Mouse (Mus musculus): ENCODE measurements around the gene Parp9. TPM values are rescaled to one million over a fixed set of nuclear protein-coding genes. Genes with fewer than 3 reads are reported as not detected.
"Not testable (repeated sequence)": the region's sequence is repeated elsewhere in the genome, so short reads cannot be mapped to it uniquely, and the experiment has no call there.

Parp9 gene
- total RNA-seq (2021), result 1 to 10 TPM; 3.1 to 5.0 TPM
- long read RNA-seq, experiment 1, partial matches to known transcripts, result 1 of 3 reads
- long read RNA-seq, experiment 1, other reads (novel, unspliced or antisense), result 1 of 3 reads
- long read RNA-seq, experiment 2, partial matches to known transcripts, result 1 of 3 reads
- long read RNA-seq, experiment 2, other reads (novel, unspliced or antisense), result 0 of 3 reads

DNA sequence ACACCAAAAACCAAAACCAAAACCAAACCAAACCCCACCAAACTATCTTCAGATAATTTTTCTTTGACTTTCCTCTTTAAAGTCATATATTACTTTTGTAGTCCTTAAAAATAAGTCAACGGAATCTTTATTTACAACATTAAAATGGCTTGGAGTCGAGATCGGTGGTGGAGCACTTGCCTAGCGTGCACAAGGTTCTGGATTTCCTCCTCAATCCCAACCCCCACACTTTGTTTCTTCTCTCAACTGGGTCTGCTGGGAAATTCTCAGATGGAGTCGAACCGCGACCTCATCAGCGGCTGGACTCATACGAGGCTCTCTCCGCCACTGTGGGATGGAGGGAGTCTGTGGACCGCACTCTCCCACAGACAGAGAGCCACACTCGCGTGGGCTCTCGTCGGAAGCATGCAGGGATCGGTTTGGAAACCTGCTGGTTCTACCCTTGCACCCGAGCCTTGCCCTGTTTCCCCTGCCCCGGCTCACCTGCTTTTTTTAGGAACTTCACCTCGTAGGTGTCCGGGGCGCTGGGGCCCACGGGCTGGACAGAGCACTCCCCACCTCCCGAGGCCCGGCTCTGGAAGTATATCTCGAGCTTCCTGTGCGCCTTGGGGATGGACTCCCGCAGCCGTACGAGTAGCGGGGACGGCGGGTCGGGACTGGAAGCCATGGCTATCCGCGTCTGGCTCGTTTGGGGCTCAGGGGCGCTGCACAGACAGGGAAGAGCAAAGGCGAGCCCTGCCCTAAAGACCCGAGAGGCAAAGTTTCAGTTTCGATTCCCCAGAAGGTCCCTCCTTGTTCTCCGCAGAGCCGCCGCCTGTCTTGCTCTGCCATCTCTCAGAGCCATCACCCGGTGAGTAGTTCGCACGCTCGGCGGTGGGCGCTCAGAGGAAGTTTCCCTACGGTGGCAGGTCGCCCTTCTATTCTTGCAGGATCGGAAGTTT lies at the start of gene Parp9, which contains the start of gene Dtx3l:
Gene Parp9 (plus strand): TSS at position 260 of the 941 bp plus-strand sequence.
Gene Dtx3l (minus strand): TSS at position 941 of the 941 bp plus-strand sequence.
- DNase-seq (ENCODE audit: low spot score), result peak; percentile 59

DNA sequence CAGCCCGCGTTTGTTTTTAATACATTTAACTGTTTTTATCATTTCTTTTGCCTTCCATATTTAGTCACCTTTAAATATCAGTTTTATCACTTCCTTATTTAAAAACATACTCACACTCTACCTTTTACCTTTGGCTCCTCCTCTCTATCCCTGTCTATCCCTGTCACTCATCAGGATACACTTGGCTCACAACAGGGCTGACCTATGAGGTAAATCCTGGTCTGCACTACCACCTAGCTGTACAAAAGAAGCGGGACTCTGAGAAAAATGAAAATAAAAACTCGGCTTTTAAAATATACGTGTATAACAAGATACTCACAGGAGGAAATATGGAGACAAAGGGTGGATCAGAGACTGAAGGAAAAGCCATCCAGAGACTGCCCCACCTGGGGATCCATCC lies 49.4 kb upstream of the Parp9 start:
- no peak for DNase-seq (ENCODE audit: low spot score)

DNA sequence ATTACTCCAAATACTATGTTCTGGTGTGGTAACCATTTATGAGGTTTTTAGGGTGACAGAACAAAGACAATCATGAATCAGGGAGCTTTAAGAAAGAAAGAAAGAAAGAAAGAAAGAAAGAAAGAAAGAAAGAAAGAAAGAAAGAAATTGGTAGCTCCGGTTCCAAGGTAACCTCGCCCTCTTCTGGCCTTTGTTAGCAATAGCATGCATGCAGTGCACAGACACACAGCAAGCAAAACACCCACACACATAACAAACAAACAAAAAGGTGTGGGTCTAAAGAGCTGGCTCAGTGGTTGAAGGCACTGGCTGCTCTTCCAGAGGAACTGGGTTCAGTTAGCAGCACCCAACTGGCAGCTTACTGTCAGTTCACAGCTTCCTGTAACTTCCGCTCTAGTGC lies 47.6 kb upstream of the Parp9 start:
- DNase-seq (ENCODE audit: low spot score), result no peak

DNA sequence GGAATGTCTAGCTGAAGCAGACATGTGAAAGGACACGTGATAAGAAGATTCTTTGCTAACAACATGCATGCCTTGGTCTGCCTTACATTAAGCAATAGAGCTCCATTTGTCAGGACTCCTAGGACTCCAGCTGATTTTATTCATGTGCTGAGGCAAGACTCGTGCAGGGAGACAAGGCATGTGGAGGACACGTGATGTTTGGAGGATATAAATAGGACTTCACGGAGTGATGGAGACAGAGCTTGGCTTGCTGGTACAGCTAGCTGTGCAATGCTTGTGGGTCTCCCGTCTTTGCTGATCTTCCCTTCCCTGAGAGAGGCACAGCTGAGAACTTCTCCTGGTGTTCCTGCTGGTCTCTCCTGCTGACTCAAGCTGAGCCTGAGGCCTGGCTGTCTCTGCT lies 46.7 kb upstream of the Parp9 start:
- not testable (repeated sequence) for DNase-seq (ENCODE audit: low spot score)

DNA sequence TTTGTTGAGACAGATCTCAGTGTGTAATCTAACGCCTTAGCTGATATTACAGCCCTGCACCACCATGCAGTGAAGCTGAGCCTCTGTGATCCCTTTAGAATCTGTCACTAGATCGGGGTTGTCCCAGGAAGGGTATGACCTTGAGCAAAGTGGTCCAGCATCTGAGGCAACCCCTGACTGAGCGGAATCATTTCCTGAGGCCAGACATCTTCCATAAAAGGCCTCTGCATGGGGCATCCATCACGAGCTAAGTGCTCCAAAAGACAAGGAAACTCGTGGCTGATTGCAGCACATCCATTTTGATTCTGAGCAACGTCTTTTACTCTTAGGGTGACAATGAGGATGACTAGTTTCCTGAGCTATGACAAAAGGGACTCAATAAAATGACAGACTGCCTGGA lies 43.3 kb upstream of the Parp9 start:
- DNase-seq (ENCODE audit: low spot score), result no peak

DNA sequence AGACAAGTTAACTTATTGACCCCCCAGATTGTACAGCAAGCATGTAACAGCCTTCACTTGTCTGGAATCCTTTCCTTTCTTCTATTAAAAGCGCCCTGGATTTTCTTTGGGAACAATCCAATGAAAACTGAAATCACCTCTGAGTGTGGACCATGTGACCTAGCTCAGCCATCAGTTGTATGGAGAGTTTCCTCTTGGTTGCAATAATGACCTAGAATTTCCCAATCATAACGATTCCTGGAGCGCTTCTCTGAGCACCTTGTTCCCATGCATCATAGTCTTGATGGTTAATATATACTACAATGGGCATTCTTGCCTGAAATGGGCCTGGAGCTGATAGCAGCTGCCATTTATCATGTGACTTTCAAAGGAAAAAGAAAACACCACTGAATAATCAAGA lies 37.7 kb upstream of the Parp9 start:
- DNase-seq (ENCODE audit: low spot score), result no peak

DNA sequence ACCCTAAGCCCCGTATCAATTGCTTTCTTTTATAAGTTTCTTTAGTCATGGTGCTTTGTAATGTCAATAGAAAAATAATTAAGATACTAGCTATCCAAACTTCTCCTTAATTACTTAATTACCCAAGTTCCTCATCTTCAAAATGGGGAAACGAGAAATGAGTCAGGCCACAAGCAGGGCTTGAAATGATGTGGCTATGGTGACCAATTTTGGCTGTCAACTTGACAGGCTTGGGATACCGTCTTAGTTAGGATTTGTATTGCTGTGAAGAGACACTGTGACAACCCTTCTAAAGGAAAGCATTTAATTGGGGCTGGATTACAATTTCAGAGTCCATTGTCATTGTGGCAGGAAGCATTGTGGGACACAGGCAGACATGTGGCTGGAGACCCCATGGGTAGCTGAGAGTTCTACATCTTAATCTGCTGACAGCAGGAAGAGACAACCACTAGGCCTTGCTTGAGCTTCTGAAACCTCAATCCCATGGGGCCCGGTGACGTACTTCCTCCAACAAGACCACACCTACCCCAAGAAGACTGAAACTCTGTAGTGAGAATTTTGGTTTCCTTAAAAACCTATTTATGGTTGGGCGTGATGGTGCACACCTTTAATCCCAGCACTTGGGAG lies 35.1 kb upstream of the Parp9 start:
- DNase-seq (ENCODE audit: low spot score), result no peak

DNA sequence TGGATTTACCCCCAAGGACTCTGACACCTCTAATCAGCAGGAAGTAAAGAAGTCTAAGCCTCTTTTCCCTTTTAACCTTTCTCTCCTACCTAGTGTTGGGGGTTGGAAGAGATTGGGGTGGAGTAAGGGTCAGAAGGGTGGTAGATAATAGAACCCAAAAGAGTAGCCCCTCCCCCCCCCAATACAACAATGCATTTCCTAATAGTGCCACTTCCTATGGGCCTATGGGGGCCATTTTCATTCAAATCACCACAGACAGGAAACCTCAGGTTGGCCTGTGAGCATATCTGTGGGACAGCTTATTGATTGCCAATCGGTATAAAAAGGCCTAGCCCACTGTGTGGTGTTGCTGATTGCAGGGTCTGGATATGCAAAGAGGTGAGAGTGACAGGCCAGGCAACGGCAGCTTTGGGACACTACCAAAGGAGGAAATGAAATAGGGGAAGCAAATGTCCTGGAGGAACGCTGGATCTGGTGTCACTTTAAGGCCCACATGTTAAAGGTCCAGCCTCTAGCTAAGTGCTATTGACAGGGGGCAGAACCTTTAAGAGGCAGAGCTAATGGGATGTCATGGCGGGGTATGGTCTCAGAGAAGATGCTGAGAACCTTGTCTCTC lies 34.0 kb upstream of the Parp9 start:
- DNase-seq (ENCODE audit: low spot score), result no peak

DNA sequence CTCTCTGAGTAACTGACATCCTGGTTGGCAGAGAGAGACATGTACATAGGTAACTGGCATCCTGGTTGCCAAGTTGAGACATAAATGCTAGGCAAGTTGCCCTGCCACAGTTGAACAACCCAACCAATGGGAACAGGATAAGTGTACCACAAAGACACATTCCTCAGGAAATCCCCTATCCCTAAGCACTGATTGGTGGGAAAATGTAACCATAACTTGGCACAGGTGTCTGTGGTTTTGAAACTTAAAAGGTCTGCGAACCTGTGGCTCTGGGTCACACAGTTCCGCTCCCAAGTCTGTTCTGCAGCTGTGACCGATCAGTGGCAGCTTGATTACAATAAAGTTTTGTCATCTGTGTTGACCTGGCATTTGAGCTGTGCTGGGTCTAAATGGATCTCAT lies 32.9 kb upstream of the Parp9 start:
- DNase-seq (ENCODE audit: low spot score), result no peak

DNA sequence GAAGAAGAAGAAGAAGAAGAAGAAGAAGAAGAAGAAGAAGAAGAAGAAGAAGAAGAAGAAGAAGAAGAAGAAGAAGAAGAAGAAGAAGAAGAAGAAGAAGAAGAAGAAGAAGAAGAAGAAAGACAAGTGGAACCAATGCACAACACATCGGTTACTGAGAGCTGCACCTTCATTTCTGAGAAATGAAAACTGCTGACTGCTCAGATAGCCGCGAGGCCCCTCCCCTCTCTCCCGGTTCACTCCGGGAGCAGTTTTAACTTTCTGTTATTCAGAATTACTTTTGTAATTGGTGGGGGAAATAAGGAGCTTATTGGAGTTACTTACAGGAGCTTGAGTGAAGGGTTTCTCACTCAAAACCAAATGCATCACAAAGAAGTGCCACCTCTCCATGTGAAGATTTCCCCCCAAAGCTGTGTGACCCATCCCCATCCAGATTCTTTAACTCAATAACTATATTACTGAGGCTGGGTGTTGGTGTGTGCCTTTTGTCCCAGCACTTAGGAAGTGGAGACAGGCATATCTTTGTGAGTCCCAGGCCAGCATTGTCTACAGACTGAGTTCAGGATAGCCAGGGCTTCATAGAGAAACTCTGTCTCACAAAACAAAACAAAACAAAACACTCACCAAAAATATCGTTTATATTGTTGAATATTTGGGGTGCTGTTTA lies 32.3 kb upstream of the Parp9 start:
- DNase-seq (ENCODE audit: low spot score), result no peak

DNA sequence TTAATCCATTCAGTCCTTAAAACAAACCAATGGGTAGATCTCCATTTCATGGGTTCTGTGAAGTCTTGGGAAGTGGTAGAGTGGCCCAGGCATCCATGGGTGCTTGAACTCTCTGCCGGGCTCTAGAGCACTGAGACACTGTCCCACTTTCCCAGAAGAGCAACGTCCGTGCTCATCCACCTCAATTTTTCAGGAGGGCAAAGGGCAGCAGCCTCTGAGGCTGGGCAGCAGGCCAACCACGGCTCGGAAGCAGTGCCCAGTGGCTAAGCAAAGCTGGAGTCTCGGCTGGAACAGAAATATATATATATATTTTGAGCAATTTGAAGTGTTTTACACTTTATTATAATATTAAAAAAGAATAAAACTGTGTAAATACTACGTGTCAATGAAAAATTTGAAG lies 31.4 kb upstream of the Parp9 start:
- DNase-seq (ENCODE audit: low spot score), result no peak

DNA sequence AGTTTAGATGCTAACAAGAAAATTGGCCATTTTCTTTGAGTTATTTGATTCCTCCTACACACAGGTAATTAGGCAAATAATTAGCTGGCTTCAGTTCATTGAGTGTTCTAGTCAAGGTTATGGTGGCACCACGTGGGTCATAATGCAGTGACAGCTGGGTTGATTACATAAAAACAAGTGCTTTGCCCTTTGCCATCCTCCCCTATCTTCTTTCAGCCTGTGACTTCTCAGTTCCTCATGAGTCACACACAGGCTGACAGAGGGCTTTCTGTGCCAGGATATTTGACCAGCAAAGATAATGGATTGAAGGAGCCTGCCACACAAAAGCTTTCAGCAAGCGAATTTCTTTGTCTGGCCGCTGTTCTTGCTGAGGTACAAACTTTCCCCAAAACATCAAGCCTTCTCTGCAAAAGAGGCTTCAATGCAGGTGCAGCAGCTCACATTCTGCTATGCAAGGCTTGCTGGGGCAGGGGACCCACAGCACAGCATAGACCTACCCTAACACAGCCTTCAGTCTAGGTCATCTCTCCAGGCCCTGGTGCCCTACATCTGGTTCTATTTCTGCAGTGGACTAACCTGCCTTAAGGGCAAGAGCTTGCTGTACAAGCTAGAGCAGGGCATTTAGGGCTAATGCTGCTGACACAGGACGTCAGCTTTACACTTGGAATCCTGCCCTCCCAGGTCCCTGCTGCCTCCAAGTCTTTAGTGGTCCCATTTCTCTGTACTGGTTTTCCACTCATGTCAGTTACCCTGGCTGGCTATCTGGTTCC lies 30.7 kb upstream of the Parp9 start:
- peak; percentile 56 for DNase-seq (ENCODE audit: low spot score)

DNA sequence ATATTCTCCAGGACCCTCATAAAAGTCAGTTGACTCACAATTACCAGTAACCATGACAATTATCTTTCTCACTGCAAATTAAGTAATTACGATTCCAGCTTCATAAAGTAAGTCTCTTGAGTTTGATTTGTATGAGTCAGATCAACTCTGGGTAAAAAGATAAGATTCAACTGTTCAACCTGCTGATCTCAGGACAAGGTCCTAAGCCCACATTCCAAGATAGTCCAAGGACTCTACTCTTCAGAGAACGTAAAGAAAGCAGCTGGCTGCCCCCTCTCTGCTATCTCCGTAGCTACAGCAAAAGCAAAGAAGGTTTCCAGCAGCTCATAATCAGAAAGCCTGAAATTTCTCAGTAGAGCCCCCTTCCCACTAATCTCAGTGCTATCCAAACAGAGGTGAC lies 26.8 kb upstream of the Parp9 start:
- no peak for DNase-seq (ENCODE audit: low spot score)

DNA sequence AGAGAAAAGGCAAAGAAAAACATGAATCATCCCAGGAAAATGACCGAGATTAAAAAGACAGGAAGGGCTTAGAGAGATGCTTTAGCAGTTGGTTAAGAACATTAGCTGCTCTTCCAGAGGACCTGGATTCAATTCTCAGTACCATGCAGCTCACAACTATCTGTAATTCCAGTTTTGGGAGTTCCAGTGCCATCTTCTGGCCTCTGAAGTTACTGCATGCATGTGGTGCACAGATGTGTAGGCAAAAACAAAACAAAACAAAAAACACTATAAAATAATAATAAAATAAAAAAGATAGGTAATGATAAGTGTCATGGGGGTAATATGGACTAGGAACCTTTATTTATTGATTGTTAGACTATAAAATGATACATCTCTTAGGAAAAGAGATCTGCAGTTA lies 24.7 kb upstream of the Parp9 start:
- DNase-seq (ENCODE audit: low spot score), result no peak

DNA sequence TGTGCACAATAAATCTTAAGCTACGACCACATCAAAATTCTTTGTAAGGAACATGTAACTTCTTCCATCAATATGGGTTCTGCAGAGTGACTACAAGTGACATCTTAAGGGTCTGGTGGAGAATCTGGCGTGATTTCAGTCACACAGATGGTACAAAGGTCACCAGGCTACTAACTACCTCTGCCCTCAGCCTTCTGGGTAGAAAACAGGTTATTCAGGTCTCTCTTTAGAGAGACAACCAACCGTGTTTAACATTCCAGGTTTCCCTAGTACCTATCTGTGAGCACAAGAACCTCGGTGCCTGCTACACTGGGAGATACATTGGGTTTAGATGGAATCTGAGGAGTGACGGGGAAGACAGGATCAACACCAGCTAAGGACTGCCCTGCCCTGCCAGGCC lies 24.0 kb upstream of the Parp9 start:
- DNase-seq (ENCODE audit: low spot score), result no peak

DNA sequence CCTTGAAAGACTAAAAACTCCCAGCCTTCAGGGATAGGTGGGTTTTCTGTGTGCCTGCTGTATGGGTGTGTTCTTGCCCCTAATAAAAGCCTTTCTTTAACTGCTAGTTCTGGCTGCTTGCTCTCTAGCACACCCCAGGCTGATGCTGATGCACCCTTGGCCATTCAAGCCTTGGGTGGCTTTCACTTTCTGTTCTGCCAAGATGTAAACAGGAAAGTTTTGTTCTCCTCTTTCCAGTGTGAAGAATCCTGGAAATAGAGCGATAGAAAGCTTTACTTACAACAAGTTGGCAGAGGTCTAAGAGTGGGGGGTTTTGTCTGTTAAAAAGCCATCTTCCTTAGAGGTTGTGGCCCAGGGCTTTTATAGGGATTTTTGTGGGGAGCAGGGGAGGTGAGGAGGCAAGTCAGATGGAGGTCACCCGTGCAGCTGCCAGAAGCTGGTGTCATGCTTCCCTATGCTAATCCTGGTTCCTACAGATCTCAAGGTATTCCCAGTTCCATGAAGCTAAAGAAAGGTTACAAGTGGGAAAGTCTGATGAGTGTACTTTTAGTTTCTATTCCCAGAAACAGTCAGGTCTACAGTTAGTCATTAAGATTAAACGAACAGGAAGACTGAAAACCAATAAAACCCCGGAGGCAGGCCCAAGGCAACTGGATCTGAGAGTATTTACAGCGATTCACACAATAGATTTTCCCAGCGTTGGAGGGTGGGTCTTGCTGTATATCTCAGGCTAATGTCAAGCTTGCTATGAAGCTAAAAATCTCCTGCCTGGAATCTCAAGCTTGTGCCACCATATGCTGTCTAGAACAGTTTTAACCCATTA lies 19.3 kb upstream of the Parp9 start:
- DNase-seq (ENCODE audit: low spot score), result no peak

DNA sequence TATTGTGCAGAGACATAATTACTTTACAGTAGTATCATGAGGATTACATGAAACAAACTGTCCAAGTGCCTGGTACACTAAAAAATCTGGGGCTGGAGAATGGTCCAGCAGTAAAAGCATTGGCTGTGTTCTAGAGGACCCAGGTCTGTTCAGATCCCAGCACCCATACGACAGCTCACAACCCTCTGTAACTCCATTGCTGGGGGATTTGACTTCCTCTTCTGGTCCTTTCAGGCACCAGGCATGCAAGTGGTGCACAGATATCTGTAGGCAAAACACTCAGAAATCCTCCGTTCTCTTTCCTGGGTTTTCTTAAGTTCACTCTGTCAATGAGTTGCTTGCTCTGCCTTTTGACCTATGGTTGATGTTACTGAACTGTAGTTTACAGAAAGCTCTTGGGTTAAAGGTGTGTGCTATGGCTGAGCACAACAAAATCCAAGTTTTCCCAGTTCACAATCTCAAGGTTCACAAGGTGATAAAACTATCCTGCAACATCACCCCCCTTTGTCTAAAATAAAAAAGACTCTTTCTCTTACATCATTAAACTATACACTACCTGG lies 16.5 kb upstream of the Parp9 start:
- DNase-seq (ENCODE audit: low spot score), result no peak

DNA sequence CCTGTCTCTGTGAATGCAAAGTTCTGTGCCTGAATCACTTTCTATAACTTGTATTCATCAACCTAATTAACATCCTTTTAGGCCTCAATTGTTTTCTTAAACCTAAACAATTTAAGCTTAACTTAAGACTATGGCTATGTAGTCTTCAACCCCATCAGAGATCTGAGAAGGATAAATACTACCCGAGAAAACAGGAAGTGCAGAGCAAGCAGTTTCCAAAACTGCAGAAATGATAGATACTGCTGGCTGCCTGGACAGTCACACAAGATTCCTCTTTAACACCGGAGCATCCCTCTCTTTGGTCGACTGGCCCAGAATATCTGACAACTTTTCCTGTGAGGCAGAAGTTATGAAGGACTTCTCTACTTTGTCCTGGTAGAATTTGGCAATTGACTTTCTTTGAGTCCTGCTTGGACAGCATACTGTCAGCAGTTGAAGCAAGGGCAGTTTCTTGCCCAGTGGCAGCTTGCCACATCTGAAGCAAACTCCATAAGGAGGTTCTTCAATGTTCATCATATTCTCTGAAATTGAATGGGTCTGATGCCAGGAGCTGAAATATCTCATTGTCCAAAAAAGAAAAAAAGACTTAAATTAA lies 15.9 kb upstream of the Parp9 start:
- DNase-seq (ENCODE audit: low spot score), result no peak

DNA sequence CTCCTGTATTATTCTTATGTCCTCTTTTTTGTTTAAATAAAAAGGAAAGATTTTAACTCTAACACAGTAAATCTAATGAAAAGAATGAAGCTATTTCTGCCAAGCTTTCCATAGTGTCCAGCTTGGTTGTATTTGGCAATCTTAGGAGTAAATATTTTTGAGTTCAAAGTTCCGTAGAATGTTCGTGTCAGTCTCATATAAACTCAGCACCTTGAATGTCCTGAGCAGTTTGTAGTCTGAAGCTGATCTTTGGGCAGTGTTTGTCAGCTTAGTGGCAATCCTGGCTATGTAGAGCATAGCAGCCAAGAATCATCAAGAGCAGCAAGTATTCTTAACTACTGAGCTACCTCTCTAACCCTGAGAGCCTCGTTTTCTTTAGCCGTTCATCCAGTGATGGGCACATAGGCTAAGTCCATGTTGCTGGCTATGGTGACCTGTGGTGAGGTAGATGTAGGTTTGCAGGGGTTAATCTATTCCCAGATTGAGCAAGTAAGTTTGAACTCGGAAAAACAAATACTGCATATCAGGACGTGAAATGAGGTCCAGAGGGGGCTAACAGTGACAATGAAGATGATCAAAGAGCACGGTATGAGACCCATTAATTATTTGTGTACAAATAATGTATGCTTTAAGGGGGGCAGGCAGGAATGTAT lies 14.6 kb upstream of the Parp9 start:
- no peak for DNase-seq (ENCODE audit: low spot score)

Data from gastrocnemius, adult 18-20 months (tissue).